Mouse (Mus musculus) heart, embryonic 14.5 days (tissue): Measurements from ENCODE around the gene Ilvbl. TPM values are rescaled to one million over a fixed set of nuclear protein-coding genes. Genes with fewer than 3 reads are reported as not detected.
"Not testable (repeated sequence)": the region's sequence is repeated elsewhere in the genome, so short reads cannot be mapped to it uniquely, and the experiment has no call there.

ENCODE experiments used
- ATAC-seq: fragments of 200-750 bp; cut with Nextera tagmentation; 2 replicates; pipeline ENCODE4 v1.8.0; 2017; ENCODE audit warnings: low read depth, moderate TSS enrichment; ENCODE audit not compliant: insufficient number of reproducible peaks, insufficient read depth, low FRiP score
- H3K27ac ChIP-seq, 2 experiments: fragments of 200-500 bp in 1 of 2; fragments of 300-500 bp in 1 of 2; sonication (generic) in 1 of 2; replicated peaks in 1 of 2; 2 replicates each; pipeline ENCODE4 v1.5.1; 2012 to 2014; ENCODE audit warnings: low read depth in 2 of 2, low read length in 2 of 2, control low read depth in 1 of 2, mild to moderate bottlenecking in 1 of 2, mixed read lengths in 1 of 2; ENCODE audit not compliant: control insufficient read depth in 1 of 2, insufficient read depth in 1 of 2
- H3K27me3 ChIP-seq: fragments of 300-500 bp; sonication (generic); 2 replicates; pipeline ENCODE4 v1.6.1; 2014; ENCODE audit warnings: mild to moderate bottlenecking, low read length, control low read depth; ENCODE audit not compliant: control insufficient read depth, insufficient read depth
- H3K36me3 ChIP-seq: fragments of 300-500 bp; sonication (generic); 2 replicates; pipeline ENCODE4 v1.6.1; 2014; ENCODE audit warnings: mild to moderate bottlenecking, control low read depth, low read length, mixed read lengths; ENCODE audit not compliant: control insufficient read depth, insufficient read depth
- H3K4me1 ChIP-seq, 2 experiments: fragments of 200-500 bp in 1 of 2; fragments of 300-500 bp in 1 of 2; sonication (generic) in 1 of 2; 2 replicates each; pipeline ENCODE4 v1.6.1; 2012 to 2014; ENCODE audit warnings: low read length in 2 of 2, control low read depth in 1 of 2, mixed read lengths in 1 of 2; ENCODE audit not compliant: control insufficient read depth in 2 of 2, insufficient read depth in 2 of 2
- H3K4me2 ChIP-seq: fragments of 300-500 bp; sonication (generic); 2 replicates; pipeline ENCODE4 v1.6.1; 2014; ENCODE audit warnings: mild to moderate bottlenecking, low read length
- H3K4me3 ChIP-seq, 2 experiments: fragments of 200-500 bp in 1 of 2; fragments of 300-500 bp in 1 of 2; sonication (generic) in 1 of 2; 2 replicates each; pipeline ENCODE4 v1.5.1; 2012 to 2014; ENCODE audit warnings: low read length in 2 of 2, mild to moderate bottlenecking in 2 of 2, control low read depth in 1 of 2, low read depth in 1 of 2, moderate library complexity in 1 of 2; ENCODE audit not compliant: control insufficient read depth in 1 of 2, insufficient read depth in 1 of 2
- H3K9ac ChIP-seq: fragments of 300-500 bp; sonication (generic); 2 replicates; pipeline ENCODE4 v1.6.1; 2014; ENCODE audit warnings: mild to moderate bottlenecking, low read length
- H3K9me3 ChIP-seq: fragments of 300-500 bp; sonication (generic); 2 replicates; pipeline ENCODE4 v1.6.1; 2016; ENCODE audit warnings: low read length, control low read depth; ENCODE audit not compliant: control insufficient read depth
- WGBS: fragments of 180-500 bp; shearing (Covaris S2); extraction: QIAGEN DNeasy Blood & Tissue Kit; methylation state at CpG from one replicate; pipeline ENCODE4 v1.1.7; 2014; 5-methylcytosine and 5-hydroxymethylcytosine counted together
- microRNA-seq: library from miRNA; unstranded; fragments of <30 nt; microRNA quantifications from one replicate; pipeline ENCODE4, GENCODE M21; 2016
- polyA plus RNA-seq: library from polyadenylated mRNA; unstranded; fragments of >200 nt; fragmentation: Nextera tagmentation; extraction: Ambion mirVana; gene quantifications from 2 replicates; pipeline ENCODE4 v1.2.1, GENCODE M21; 2014

Gene Ilvbl
- polyA plus RNA-seq, 1 experiment from 2014 or later: 52.6 TPM

- Histone ChIP-seq H3K4me2 (no peak overlapping the region), H3K27ac (no peak overlapping the region), H3K4me3 (no peak overlapping the region), H3K9me3 (no peaks in the 10 kb centered on the region), H3K9ac (no peak overlapping the region), H3K27me3 (no peaks in the 10 kb centered on the region), H3K4me1 (no peaks in the 10 kb centered on the region), H3K36me3 (no peaks in the 10 kb centered on the region)
- 63% methylated on average over 3 of the region's 3 CpGs for WGBS
- ATAC-seq: no peak
Measured at GRCm38 (mm10) chr10:78607602-78608001, 33.5 kb downstream of the Ilvbl start.

- 88% methylated on average over 1 of the region's 1 CpGs for WGBS
- H3K27ac ChIP-seq: no peak within 1 kb of the TSS
- H3K27me3 ChIP-seq: no peaks in the 10 kb centered on the region
- no peaks in the 10 kb centered on the region for H3K36me3 ChIP-seq
- H3K9ac ChIP-seq: no peak within 1 kb of the TSS
- H3K4me2 ChIP-seq: no peak within 1 kb of the TSS
- no peak within 1 kb of the TSS for H3K4me3 ChIP-seq
- H3K4me1 ChIP-seq: no peaks in the 10 kb centered on the region
- no peak for ATAC-seq
- no peaks in the 10 kb centered on the region for H3K9me3 ChIP-seq
Measured at GRCm38 (mm10) chr10:78617974-78618373, 43.8 kb downstream of the Ilvbl start, which contains the start of gene Olfr1357. Olfr1357 (minus strand) TSS chr10:78618074.

- H3K9ac ChIP-seq, H3K27ac ChIP-seq, H3K4me1 ChIP-seq, H3K27me3 ChIP-seq, H3K9me3 ChIP-seq, H3K4me2 ChIP-seq, ATAC-seq, H3K36me3 ChIP-seq, H3K4me3 ChIP-seq: not testable (repeated sequence)
- 73% methylated on average over 3 of the region's 3 CpGs for WGBS
Measured at GRCm38 (mm10) chr10:78623143-78623542, 49.0 kb downstream of the Ilvbl start.

- no peak overlapping the region for H3K4me3 ChIP-seq
- H3K4me1 ChIP-seq: no peaks in the 10 kb centered on the region
- H3K4me2 ChIP-seq: no peak overlapping the region
- no peaks in the 10 kb centered on the region for H3K36me3 ChIP-seq
- H3K27me3 ChIP-seq: no peaks in the 10 kb centered on the region
- no peak for ATAC-seq
- WGBS: 59% methylated on average over 4 of the region's 4 CpGs
- no peak overlapping the region for H3K27ac ChIP-seq
- no peak overlapping the region for H3K9ac ChIP-seq
- H3K9me3 ChIP-seq: no peaks in the 10 kb centered on the region
Measured at GRCm38 (mm10) chr10:78630194-78630593, 56.0 kb downstream of the Ilvbl start.

GRCm38 (mm10) chr10:78632311-78632710 lies 58.2 kb downstream of the Ilvbl start:
- H3K4me1 ChIP-seq: no peaks in the 10 kb centered on the region
- H3K36me3 ChIP-seq: no peaks in the 10 kb centered on the region
- ATAC-seq: no peak
- H3K27me3 ChIP-seq: no peaks in the 10 kb centered on the region
- 17% methylated on average over 6 of the region's 6 CpGs for WGBS
- no peak overlapping the region for H3K4me2 ChIP-seq
- H3K9me3 ChIP-seq: no peaks in the 10 kb centered on the region
- H3K4me3 ChIP-seq: no peak overlapping the region
- H3K27ac ChIP-seq: no peak overlapping the region
- H3K9ac ChIP-seq: no peak overlapping the region

Small RNA genes lying within 50 kb of the gene (microRNA-seq; reads per million reads assigned to microRNA genes)
- gene Gm27541: not detected

Other genes with a start within 250 kb of the Ilvbl start
- 61.2 and 66.0 TPM in 2 replicates for gene Agpat3, start 221.9 kb upstream of the Ilvbl start, polyA plus RNA-seq
- gene Rrp1, start 161.3 kb upstream of the Ilvbl start, polyA plus RNA-seq: 176 and 191 TPM in 2 replicates
- gene Cstb, start 148.7 kb upstream of the Ilvbl start, polyA plus RNA-seq: 123 and 124 TPM in 2 replicates
- gene Pdxk, start 109.4 kb upstream of the Ilvbl start, polyA plus RNA-seq: 4.0 and 4.5 TPM in 2 replicates
- gene Olfr1358, start 56.9 kb upstream of the Ilvbl start, polyA plus RNA-seq: not detected in 2 replicates
- gene Syde1, start 17.6 kb downstream of the Ilvbl start, polyA plus RNA-seq: 13.7 and 15.6 TPM in 2 replicates
- not detected in 2 replicates for gene Olfr1357, start 43.7 kb downstream of the Ilvbl start, polyA plus RNA-seq
- not detected in 2 replicates for gene Casp14, start 143.9 kb downstream of the Ilvbl start, polyA plus RNA-seq
- not detected in 2 replicates for gene Ccdc105, start 178.7 kb downstream of the Ilvbl start, polyA plus RNA-seq
- 0.12 and 0.16 TPM in 2 replicates for gene Slc1a6, start 206.2 kb downstream of the Ilvbl start, polyA plus RNA-seq